Mouse (Mus musculus) lung, postnatal 0 days (tissue): ENCODE results near the gene Vps8.

ENCODE experiments used
- CTCF ChIP-seq: IDR thresholded peaks from 2 replicates; pipeline ENCODE4 v1.5.1; 2016; ENCODE audit warnings: antibody characterized with exemption, mild to moderate bottlenecking
- EP300 ChIP-seq: IDR thresholded peaks from 2 replicates; pipeline ENCODE4 v1.6.1; 2016; ENCODE audit warnings: antibody characterized with exemption, mild to moderate bottlenecking, control low read depth

DNA sequence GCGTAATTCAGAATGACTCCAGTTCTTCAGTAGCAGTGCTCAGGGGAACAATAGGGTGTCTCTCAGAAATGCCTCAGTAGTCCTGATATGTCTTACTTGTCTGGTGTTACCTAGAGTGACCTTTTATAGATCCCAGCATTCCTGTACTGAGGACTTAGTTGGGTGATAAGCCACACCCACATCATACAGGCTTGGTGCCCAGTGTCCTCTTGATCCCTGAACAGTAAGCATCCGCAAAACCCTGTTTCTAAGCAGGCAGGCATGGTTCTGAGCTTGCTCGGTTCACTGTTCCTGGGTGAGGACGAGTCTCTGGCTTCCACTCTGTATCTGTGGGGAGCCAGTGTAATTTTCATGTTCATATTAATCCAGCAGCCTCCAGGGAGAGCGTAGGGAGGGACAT lies 147.9 kb downstream of the Vps8 start:
- TF ChIP-seq CTCF = no peak
- no peak for TF ChIP-seq EP300
